Mouse (Mus musculus): ENCODE results near the gene Slc25a40. TPM values are rescaled to one million over a fixed set of nuclear protein-coding genes. Genes with fewer than 3 reads are reported as not detected.

The Slc25a40 gene
- polyA plus RNA-seq, 1 experiment from 2014 or later, result 8.6 TPM

Other genes starting within 250 kb of the Slc25a40 start
- gene Adam22, start 54.7 kb upstream of the Slc25a40 start, polyA plus RNA-seq (2015; fragmentation: Nextera tagmentation; extraction: Ambion mirVana), result 38.0 and 41.4 TPM in 2 replicates
- gene Dbf4, start 134 bp upstream of the Slc25a40 start, polyA plus RNA-seq (2015; fragmentation: Nextera tagmentation; extraction: Ambion mirVana), result 24.3 and 26.5 TPM in 2 replicates
- 31.1 and 33.7 TPM in 2 replicates for gene Rundc3b, start 200.1 kb downstream of the Slc25a40 start, polyA plus RNA-seq (2015; fragmentation: Nextera tagmentation; extraction: Ambion mirVana)
- gene Abcb1a, start 237.2 kb downstream of the Slc25a40 start, polyA plus RNA-seq (2015; fragmentation: Nextera tagmentation; extraction: Ambion mirVana), result 0.98 and 1.4 TPM in 2 replicates